Mouse (Mus musculus) c-Kit-positive CD71-positive TER-119-negative erythroid progenitor cells, embryonic 14.5 days (primary cell): ENCODE results near the gene Sept9.

Source experiments
- DNase-seq: peaks from one replicate; pipeline ENCODE4 v3.0.0-alpha.2; 2013; ENCODE audit warnings: low read depth

Sept9 gene

GRCm38 (mm10) chr11:117246286-117246685 is 46.8 kb downstream of the Sept9 start:
- no peak for DNase-seq

GRCm38 (mm10) chr11:117246981-117247431 is 47.5 kb downstream of the Sept9 start:
- no peak for DNase-seq

- no peak for DNase-seq
Measured at GRCm38 (mm10) chr11:117247541-117247940, 48.1 kb downstream of the Sept9 start.

- DNase-seq: no peak
Measured at GRCm38 (mm10) chr11:117248734-117249248, 49.3 kb downstream of the Sept9 start.

- no peak for DNase-seq
Measured at GRCm38 (mm10) chr11:117249282-117249984, 50.0 kb downstream of the Sept9 start.

- no peak for DNase-seq
Measured at GRCm38 (mm10) chr11:117249985-117250928, 50.8 kb downstream of the Sept9 start.

GRCm38 (mm10) chr11:117251755-117252154 is 52.3 kb downstream of the Sept9 start:
- no peak for DNase-seq

GRCm38 (mm10) chr11:117252846-117253245 is 53.4 kb downstream of the Sept9 start:
- DNase-seq: no peak

GRCm38 (mm10) chr11:117254161-117255107 is 55.0 kb downstream of the Sept9 start:
- DNase-seq: no peak

GRCm38 (mm10) chr11:117255108-117255489 is 55.6 kb downstream of the Sept9 start:
- no peak for DNase-seq

GRCm38 (mm10) chr11:117256088-117256487 is 56.6 kb downstream of the Sept9 start:
- no peak for DNase-seq

GRCm38 (mm10) chr11:117256840-117257239 is 57.4 kb downstream of the Sept9 start:
- no peak for DNase-seq

- DNase-seq: no peak
Measured at GRCm38 (mm10) chr11:117257266-117257665, 57.8 kb downstream of the Sept9 start.

- DNase-seq: no peak
Measured at GRCm38 (mm10) chr11:117257842-117258241, 58.4 kb downstream of the Sept9 start.

GRCm38 (mm10) chr11:117259178-117259960 is 59.9 kb downstream of the Sept9 start:
- DNase-seq: no peak

GRCm38 (mm10) chr11:117260631-117261030 is 61.2 kb downstream of the Sept9 start:
- DNase-seq: no peak

- DNase-seq: no peak
Measured at GRCm38 (mm10) chr11:117263096-117263808, 63.8 kb downstream of the Sept9 start.

- DNase-seq: no peak
Measured at GRCm38 (mm10) chr11:117264162-117265021, 64.9 kb downstream of the Sept9 start.
